Mouse (Mus musculus): ENCODE measurements around the gene Psd4.

DNA sequence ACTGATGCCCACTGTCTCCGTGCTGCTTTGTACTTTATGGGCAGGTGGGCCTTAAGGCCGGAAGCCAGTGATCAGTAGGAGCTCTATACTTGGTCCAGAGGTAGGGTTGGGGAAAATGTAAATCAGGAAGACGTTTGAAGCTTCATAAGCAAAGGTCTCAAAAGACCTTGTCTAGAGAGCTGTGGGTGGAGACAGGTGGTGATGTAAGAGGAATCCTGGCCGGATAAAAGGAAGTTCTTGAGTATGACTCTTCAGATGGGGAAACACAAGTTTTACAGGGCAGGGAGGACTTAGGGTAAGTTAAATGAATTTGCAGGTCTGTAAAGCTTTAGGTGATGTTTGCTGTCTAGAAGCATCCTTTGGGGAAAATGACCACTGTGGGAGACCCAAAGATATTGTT is 81.7 kb downstream of the Psd4 start:
- TF ChIP-seq CTCF (IDR thresholded peaks at IDR 0.05; ENCODE audit: control insufficient read depth, insufficient read depth, insufficient replicate concordance, low read depth, low read length) (no peak), POLR2A (IDR thresholded peaks at IDR 0.05; ENCODE audit: control insufficient read depth, low read depth, low read length) (no peak)
